Mouse (Mus musculus) small intestine, adult 2 months (tissue): ENCODE measurements around the gene Ilvbl.
A peak's percentile ranks its signal among the peaks of the same experiment; 100 is the strongest.

ENCODE experiments used
- CTCF ChIP-seq: fragments of 200-500 bp; IDR thresholded peaks from 2 replicates; pipeline ENCODE4 v1.5.1; 2012; ENCODE audit warnings: low read depth, mild to moderate bottlenecking, control low read depth, inconsistent platforms, low read length, moderate library complexity, mixed read lengths; ENCODE audit not compliant: insufficient replicate concordance, insufficient read length; ENCODE audit errors: extremely low read depth
- POLR2A ChIP-seq: fragments of 200-500 bp; IDR thresholded peaks from 2 replicates; pipeline ENCODE4 v1.6.1; 2012; ENCODE audit warnings: low read depth, mild to moderate bottlenecking, control low read depth, inconsistent platforms, low read length, moderate library complexity

DNA sequence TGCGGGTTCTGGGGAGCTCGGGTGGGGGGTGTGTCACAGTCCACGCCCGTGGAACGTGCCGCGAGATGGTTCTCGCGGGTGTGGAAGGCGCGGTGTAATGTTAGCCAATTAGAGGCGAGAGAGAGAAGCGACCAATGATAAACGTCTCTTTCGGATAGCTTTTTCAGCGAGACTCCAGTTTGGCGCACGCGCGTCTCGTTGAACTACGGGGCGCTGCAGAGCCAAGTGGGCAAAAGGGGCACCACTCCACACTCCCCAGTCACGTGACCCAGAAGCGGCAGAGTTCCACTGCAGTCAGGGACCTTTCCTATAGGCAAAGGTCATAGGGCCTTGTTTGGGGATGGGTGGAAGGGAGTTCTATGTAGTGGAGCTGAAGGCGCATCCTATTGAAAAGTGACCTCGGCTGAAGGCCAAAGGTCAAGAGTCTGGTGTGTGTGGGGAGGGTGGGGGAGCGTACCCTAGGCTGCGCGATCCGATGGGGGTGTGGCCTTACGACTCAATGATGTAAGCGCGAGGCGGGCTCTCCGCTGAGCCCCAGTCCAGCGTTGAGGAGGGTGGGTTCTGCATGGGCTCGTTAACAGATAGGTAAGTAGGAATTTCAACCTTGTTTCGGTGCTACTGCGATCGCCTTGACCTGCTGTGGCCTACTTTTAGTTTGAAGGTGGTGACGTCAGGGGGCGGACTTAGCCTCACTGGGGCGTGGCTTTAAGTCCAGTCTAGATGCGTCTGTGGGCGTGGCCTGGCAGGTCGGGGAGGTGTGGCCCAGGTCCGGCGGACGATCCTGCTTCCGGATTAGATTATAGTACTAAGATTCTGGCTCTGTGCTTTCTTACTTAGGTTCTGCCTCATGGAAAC lies at the start of gene Ilvbl:
- TF ChIP-seq POLR2A (peak; percentile 31; the same call in 1 of the 2 replicates), CTCF (no peak)
